Mouse (Mus musculus) cerebellum, adult 2 months (tissue): Measurements from ENCODE around the gene Car5a.
A peak's percentile ranks its signal among the peaks of the same experiment; 100 is the strongest.

Source experiments
- CTCF ChIP-seq: fragments of 200-500 bp; IDR thresholded peaks from 2 replicates; pipeline ENCODE4 v1.5.1; 2011; ENCODE audit warnings: low read depth, mild to moderate bottlenecking, control low read depth, low read length, moderate library complexity, borderline replicate concordance; ENCODE audit not compliant: insufficient read depth
- POLR2A ChIP-seq: fragments of 200-500 bp; IDR thresholded peaks from 2 replicates; pipeline ENCODE4 v1.6.1; 2011; ENCODE audit warnings: low read length, control low read depth, borderline replicate concordance; ENCODE audit not compliant: insufficient read depth

- TF ChIP-seq CTCF, result peak; percentile 64; the same call in 1 of the 2 replicates
- TF ChIP-seq POLR2A, result no peak
Observed at GRCm38 (mm10) chr8:121909663-121910062, 35.0 kb downstream of the Car5a start.
